Mouse (Mus musculus): ENCODE data around the gene Abca8a.

DNA sequence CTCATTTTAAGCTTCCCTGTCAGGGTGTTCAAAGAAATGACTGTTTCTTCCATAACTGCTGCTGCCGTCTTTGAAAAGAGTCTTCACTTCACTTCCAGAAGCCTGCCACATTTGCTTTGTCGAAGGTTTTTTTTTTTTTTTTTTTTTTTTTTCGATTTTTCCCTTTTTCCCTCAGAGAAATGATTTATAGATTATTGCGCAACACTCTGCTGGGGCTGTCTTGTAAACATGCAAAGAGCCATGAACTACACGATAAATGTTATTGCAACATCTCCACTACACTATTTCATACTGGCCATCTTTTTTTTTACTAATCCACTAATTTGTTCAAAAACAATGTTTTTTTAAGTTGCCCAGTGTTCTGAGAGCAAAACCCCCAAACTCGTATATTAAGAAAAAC is 1.7 kb upstream of the Abca8a start:
- TF ChIP-seq CTCF (IDR thresholded peaks at IDR 0.05; ENCODE audit: control insufficient read depth, insufficient read depth, low read length) = no peak
- no peak for TF ChIP-seq POLR2A (IDR thresholded peaks at IDR 0.05; ENCODE audit: borderline replicate concordance, control insufficient read depth, low read depth, low read length)
